Mouse (Mus musculus) mature B cell (primary cell): ENCODE measurements at regions not wholly inside any gene's neighbourhood (a gene's known extent, or its start where the extent isn't known, plus 50 kb on each side); places are given as distances from the start of the nearest gene placed in this dataset.
"Not testable (repeated sequence)": the region's sequence is repeated elsewhere in the genome, so short reads cannot be mapped to it uniquely, and the experiment has no call there.

Experiments used
- in situ Hi-C: fragments of 300-500 bp; cut with MboI; formaldehyde crosslinking; loops from 2 replicates; pipeline ENCODE4 v1.14.3; 2019

DNA sequence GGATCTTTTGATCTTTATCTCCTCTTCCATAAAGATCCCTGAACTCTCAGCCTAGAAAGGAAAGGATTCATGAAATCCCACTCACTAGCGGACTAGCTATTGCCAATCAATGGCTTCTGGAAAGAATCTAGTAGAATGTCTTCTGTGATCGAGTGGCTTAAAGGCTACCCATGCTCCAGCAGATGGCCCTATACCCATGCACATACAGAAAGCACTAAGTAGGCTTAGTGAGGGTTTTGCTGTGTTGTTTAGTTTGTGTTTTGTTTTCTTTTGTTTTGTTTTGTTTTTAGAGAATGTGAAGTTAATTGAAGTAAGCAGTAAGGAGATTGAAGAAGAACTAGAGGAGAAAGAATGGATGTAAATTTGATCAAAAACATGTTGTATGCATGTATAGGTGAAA, 187.5 kb downstream of the Kctd12 start:
- in situ Hi-C loops = no loop called here

- in situ Hi-C loops = no loop called here
These were observed 188.7 kb downstream of the Kctd12 start for GRCm38 (mm10) chr14:102793753-102794152.

- in situ Hi-C loops = no loop called here
These were observed 191.5 kb downstream of the Kctd12 start for GRCm38 (mm10) chr14:102790916-102791315.

DNA sequence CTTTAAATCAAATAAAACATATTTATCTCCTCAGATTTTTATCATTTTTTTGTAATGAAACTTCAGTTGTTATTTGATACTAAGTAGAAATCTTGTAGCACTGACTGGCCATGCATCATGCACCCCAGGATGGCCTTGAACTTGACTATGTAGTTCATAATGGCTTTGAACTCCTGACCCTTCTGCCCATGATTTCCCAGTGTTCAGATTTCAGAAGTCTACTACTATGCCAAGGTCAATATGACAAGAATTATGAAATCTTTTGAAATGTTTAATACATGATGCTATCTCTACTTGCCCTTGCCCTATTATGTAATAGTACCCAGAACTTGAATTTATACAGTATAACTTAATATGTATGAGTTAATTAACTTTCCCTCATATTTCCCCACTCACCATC, 200.2 kb downstream of the Kctd12 start:
- in situ Hi-C loops = no loop called here

DNA sequence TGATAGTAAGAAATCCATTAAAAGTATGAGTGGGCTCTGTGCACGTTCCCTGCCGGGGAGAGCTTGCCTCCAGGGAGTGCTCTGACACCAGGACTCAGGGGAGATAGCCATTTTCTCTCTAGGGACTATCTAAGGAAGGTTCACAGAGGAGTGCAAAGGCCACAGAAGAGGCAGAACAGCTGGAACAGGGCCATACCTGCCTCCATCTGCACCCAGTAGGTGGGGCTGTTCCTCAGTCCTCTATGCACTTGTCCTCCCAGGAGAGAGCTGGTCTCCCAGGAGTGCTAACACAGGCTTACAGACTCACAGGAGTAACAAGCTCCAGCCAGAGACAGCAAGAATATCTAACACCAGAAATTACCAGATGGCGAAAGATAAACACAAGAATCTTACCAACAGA, 212.7 kb downstream of the Kctd12 start:
- in situ Hi-C loops = no loop called here

DNA sequence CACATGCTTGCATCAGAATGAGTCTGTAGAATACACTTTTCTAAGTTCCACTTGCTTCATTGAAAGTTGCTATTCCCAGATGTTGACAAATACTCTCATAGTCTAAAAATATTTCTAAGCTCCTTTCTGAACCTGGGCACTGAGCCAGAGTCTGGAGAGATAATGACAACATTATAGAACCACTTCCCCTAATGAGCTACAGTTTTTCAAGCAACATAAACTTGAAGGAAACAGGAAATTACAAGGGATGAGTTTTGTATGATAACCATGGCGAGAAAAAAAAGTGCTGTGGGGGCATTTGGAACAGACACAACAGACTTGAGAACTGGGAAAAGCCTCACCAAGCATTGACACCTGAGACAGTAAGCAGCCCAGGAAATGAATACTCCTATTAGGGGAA, 233.8 kb downstream of the Kctd12 start:
- in situ Hi-C loops = no loop called here

DNA sequence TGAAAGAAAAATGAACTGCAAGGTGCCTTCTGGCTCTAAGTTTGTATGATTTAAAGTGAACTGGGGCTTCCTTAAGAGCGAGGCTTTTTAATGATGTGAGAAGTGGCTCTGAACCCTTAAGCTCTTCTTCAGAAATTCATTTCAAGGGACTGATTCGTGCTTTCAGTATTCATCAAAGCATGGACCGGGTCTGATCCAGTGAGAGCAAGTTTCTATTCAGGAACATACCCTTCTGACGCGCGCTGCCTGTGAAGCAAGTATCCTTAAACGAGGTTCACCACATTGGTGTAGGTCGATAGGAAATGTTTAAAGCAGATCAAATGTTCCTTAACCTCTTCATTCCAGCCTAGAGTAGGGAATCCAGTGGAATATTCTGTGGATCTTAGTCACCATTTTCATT, 240.1 kb downstream of the Kctd12 start:
- in situ Hi-C loops = no loop called here

DNA sequence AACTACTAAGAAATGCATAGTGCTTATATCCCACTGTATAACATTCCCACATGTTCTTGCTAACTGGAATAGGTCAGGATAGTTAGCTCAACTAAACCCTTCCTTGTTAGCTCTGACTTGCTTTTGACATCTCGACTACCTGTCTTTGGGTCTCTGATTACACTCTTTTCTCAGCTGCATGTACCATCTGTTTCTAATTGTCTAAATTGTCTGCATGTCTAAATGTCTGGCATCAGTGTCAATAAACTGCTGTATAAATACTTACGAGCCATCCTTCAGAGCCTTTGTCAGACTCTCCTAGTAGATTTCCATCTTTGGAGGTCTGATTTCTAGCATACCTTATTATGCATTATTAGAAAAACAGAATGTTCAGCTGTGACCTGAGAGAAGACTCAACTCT, 245.8 kb downstream of the Kctd12 start:
- in situ Hi-C loops = no loop called here

DNA sequence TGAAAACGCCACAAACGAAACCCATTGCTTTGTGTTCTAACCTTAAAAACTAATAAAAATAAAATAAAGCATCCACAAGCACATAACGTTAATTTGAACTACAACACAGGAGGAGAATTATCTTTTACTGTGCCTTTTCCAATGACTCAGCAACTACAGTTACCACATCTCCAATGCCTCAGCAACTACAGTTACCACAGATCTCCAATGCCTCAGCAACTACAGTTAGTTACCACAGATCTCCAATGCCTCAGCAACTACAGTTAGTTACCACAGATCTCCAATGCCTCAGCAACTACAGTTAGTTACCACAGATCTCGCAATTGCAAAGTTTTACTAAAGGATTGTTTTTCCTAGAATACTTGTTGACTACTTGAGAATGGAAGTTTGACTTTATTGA, 248.7 kb downstream of the Kctd12 start:
- in situ Hi-C loops = not testable (repeated sequence)

DNA sequence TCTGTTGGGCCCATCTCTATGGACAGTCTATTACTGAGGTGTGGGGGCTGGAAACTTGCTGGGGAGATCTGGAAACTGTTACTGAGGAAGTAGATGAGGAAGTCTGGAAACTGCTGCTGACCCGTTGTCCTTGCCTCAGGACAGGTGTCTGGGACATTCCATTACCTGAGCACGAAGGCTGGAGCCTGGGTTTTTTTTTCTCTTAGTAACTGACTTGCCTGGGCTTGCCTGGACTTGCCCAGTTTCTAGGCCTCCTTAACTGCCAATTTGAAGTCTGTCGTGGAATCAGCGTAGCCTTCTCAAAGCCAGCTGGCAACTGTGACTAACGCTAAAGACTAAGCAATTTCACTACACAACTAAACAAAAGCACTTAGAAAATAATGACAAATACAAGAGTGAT, 250.7 kb downstream of the Kctd12 start:
- in situ Hi-C loops = no loop called here

- in situ Hi-C loops = no loop called here
These were observed 259.8 kb downstream of the Kctd12 start for GRCm38 (mm10) chr14:102722633-102723032.

DNA sequence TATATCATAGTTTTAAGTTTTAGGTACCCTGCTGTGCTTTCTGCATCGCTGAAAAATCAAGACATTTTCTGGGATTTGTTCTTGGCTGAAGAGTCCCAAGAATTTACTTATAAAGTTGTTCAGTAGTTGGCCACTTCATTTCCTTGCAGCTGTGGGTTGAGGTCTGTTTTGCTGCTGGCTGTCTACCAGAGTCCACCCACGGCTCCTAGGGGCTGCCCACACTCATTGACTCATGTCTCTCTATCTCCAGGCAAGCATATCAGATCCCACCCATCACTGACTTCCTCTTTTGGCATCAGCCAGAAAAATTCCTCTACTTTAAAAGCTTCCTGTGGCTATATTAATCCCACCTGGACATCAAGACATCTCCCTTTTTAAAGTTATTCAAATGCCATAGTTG, 263.9 kb downstream of the Kctd12 start:
- in situ Hi-C loops = no loop called here

DNA sequence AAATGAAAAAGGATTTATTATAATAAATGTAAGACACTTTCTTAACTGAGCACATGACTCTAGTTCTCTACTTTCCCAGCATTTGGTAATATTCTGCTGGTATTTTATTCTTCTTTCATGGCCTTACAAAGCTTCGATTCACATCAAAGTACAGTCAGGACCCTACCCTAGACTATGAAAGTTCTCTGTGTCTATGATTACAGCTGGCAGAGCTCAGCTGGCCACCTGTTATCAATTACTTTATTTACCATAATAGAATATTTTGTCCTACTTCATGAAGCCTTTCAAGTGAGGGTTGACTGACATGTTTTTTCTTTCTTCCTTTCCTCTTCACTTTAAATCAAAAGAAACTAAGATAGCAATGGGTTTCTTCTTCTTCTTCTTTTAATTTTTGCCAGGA, 269.8 kb downstream of the Kctd12 start:
- in situ Hi-C loops = no loop called here

GRCm38 (mm10) chr14:102706704-102707336, 275.6 kb downstream of the Kctd12 start:
- in situ Hi-C loops = no loop called here

GRCm38 (mm10) chr14:102701108-102701507, 281.3 kb downstream of the Kctd12 start:
- in situ Hi-C loops = no loop called here

DNA sequence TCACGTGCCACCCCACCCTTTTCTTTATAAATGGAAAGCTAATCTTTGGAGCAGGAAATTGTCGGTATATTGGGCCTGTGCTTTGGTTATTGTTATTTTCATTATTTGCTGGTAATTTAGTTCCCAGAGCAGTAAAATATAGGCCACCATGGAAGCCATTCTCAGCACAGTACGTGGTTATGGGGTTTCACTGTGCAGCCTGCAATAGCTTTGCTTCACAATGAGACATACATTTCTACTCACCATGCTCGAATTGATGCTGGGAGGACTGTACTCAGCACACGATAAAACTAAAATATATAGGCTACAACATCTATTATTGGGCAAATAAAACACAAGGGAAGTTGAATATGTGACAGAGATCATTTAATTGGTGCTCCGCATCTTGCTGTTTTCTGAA, 282.0 kb downstream of the Kctd12 start:
- in situ Hi-C loops = no loop called here

GRCm38 (mm10) chr14:102699015-102699414, 283.4 kb downstream of the Kctd12 start:
- in situ Hi-C loops = no loop called here

DNA sequence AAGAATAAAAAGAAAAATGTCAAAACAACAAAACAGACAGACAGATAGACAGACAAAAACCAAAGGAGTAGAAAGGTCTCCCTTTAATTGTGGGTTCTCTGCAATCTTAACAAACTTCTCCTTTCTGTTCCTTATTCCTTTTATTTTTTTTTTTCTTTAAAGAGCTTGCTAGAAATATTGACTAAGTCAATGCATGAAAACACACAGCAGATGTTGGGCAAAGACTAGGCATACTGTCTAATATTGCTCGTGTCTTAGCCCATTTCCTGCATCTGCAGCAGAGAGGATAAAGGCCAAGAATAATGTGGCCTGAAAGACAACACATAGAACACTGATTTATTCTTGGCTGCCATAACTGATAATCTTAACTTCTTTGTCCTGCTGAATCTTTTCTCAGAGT, 295.6 kb downstream of the Kctd12 start:
- in situ Hi-C loops = no loop called here

GRCm38 (mm10) chr14:102676582-102676981, 305.9 kb downstream of the Kctd12 start:
- in situ Hi-C loops = no loop called here

GRCm38 (mm10) chr14:102674635-102675034, 307.8 kb downstream of the Kctd12 start:
- in situ Hi-C loops = no loop called here

- in situ Hi-C loops = no loop called here
These were observed 308.7 kb downstream of the Kctd12 start for GRCm38 (mm10) chr14:102673724-102674123.

- in situ Hi-C loops = no loop called here
These were observed 319.2 kb downstream of the Kctd12 start for GRCm38 (mm10) chr14:102663240-102663639.

DNA sequence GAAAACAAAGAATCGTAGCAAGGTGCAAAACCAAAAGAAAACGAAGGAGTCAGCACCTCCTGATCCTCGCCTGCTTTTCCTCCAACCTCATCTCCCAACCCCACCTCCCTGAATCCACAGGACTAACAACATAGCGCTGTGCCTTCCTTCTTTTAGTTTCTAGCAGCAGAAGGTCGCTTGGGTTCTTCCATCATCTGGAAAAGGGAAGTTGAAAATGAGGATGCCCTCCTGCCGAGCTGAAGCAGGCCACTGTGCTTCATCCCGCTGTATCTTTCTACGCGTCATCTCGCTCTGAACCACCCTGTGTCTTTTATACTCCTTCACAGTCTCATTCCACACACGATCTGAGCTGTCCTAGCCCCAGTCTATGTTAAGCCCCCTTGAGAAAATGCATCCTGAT, 322.1 kb downstream of the Kctd12 start:
- in situ Hi-C loops = no loop called here

- in situ Hi-C loops = no loop called here
These were observed 326.2 kb downstream of the Kctd12 start for GRCm38 (mm10) chr14:102656235-102656634.

- in situ Hi-C loops = no loop called here
These were observed 352.8 kb downstream of the Kctd12 start for GRCm38 (mm10) chr14:102629601-102630000.
